Mouse (Mus musculus) olfactory bulb, adult 2 months (tissue): ENCODE results near the gene Grn.

Experiments used
- CTCF ChIP-seq: fragments of 200-500 bp; IDR thresholded peaks from 2 replicates; pipeline ENCODE4 v1.5.1; 2012; ENCODE audit warnings: low read depth, mild to moderate bottlenecking, low read length, moderate library complexity; ENCODE audit not compliant: insufficient read depth
- POLR2A ChIP-seq: fragments of 200-500 bp; IDR thresholded peaks from 2 replicates; pipeline ENCODE4 v1.6.1; 2012; ENCODE audit warnings: mild to moderate bottlenecking, low read depth, low read length, moderate library complexity; ENCODE audit not compliant: insufficient read depth

DNA sequence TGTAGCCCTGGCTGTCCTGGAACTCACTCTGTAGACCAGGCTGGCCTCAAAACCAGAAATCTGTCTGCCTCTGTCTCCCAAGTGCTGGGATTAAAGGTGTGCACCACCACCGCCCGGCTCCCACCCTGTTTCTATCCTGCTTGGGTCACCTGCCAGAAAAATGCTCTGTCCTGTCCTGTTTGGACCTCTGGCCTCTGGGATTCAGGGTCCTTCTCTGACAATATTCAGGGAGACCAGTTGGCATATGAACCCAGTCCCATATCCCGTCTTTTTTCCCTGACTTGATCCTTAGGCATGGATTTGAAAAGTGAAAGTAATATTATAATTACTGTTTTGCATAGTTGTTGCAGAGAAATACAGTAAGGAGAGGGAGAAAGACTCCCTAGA is 1.6 kb downstream of the Grn start:
- TF ChIP-seq CTCF = no peak
- no peak for TF ChIP-seq POLR2A
